Mouse (Mus musculus) erythroblast, embryonic 14.5 days (primary cell): Measurements from ENCODE around the gene Casp7.

Experiments used
- GATA1 ChIP-seq: IDR thresholded peaks from 2 replicates; pipeline ENCODE4 v1.6.1; 2012; ENCODE audit warnings: low read length, inconsistent platforms, mixed read lengths
- TAL1 ChIP-seq: IDR thresholded peaks from 3 replicates; pipeline ENCODE4 v1.6.1; 2012; ENCODE audit warnings: low read length, inconsistent platforms, mixed read lengths

DNA sequence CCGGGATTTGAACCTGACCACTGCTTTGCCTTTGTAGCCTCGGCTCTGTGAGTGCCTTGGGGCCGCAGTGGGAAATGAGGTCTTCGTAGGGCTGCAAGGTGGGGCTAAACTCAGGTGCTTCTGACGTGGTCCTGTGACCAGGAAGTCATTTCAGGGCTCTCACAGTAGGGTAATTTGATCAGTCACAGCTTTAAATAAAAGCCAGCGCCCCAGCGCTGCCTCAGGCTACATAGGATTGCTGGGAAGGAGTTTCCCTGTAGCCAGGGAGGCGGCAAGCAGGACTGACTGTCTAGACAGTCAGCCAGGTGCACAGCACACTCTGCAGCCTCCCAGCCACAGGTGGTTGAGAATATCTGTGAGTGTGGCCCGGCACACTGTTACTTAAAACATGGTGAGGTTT lies 22.5 kb downstream of the Casp7 start:
- TF ChIP-seq GATA1: no peak
- TF ChIP-seq TAL1: no peak
